Mouse (Mus musculus) liver, adult 2 months (tissue): ENCODE results near the gene Mylk.

ENCODE experiments used
- CTCF ChIP-seq: fragments of 200-500 bp; IDR thresholded peaks from 2 replicates; pipeline ENCODE4 v1.5.1; 2011; ENCODE audit warnings: low read depth, low read length, control low read depth
- POLR2A ChIP-seq: fragments of 200-500 bp; IDR thresholded peaks from 2 replicates; pipeline ENCODE4 v1.6.1; 2011; ENCODE audit warnings: low read length, control low read depth; ENCODE audit not compliant: insufficient read depth; ENCODE audit errors: extremely low read depth

- TF ChIP-seq CTCF (no peak), POLR2A (no peak)
Measured at GRCm38 (mm10) chr16:34939951-34940350, 194.9 kb downstream of the Mylk start.
